Mouse (Mus musculus): ENCODE results near the gene Klk14. TPM values are rescaled to one million over a fixed set of nuclear protein-coding genes. Genes with fewer than 3 reads are reported as not detected.
"Not testable (repeated sequence)": the region's sequence is repeated elsewhere in the genome, so short reads cannot be mapped to it uniquely, and the experiment has no call there.

Gene Klk14
- not detected in 2 replicates for polyA plus RNA-seq (2012; rRNA removed)

- H3K4me3 ChIP-seq (ENCODE audit: insufficient read depth, low read length) = no peak within 1 kb of the TSS
- no peaks in the 10 kb centered on the region for H3K4me1 ChIP-seq (ENCODE audit: control insufficient read depth, insufficient read depth, low read length)
- no peak within 1 kb of the TSS for H3K27ac ChIP-seq (ENCODE audit: insufficient read depth, low read length)
- TF ChIP-seq POLR2A (IDR thresholded peaks at IDR 0.05; ENCODE audit: extremely low read depth, insufficient read depth, low read length) = no peak
- TF ChIP-seq CTCF (IDR thresholded peaks at IDR 0.05; ENCODE audit: extremely low read depth, insufficient read depth, low read length) = no peak
These were observed at the start of gene Klk14 for GRCm38 (mm10) chr7:43690118-43690517. Gene Klk14, plus strand, starts transcription at chr7:43690418.

- H3K27ac ChIP-seq (ENCODE audit: insufficient read depth, low read length) = no peak overlapping the region
- no peak overlapping the region for H3K4me3 ChIP-seq (ENCODE audit: insufficient read depth, low read length)
- TF ChIP-seq POLR2A (IDR thresholded peaks at IDR 0.05; ENCODE audit: extremely low read depth, insufficient read depth, low read length) (no peak), CTCF (IDR thresholded peaks at IDR 0.05; ENCODE audit: extremely low read depth, insufficient read depth, low read length) (no peak)
- H3K4me1 ChIP-seq (ENCODE audit: control insufficient read depth, insufficient read depth, low read length) = no peaks in the 10 kb centered on the region
These were observed 47.6 kb upstream of the Klk14 start for GRCm38 (mm10) chr7:43642587-43642986.

DNA sequence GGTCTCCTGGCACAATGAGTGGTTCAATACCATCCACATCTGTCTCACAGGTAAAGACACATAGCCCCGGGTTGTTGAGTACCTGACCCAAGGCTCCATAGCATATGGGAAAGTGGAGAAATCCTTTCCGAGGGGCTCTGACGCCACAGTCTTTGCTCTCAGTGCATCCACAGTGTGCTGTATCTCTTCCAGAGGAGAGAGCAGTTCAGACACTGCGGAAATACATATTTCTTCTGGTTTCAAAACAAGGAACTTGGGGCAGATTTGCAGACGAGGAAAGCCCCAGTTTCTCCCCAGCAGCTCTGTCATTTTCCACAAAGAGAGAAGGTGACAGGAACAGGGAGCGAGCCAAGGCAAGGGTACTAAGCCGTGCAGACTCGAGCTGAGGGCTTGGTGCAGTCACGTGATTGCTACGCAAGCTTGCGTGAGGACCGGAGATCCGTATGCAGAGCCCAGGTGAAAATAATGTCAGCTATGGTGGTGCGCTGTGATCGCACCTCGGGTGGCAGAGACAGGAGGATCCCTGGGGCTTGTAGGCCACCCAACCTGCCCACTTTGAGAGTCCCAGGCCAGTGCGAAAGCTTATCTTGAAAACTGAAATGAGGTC is 47.1 kb upstream of the Klk14 start:
- TF ChIP-seq POLR2A (IDR thresholded peaks at IDR 0.05; ENCODE audit: extremely low read depth, insufficient read depth, low read length) (no peak), CTCF (IDR thresholded peaks at IDR 0.05; ENCODE audit: extremely low read depth, insufficient read depth, low read length) (no peak)
- H3K4me3 ChIP-seq (ENCODE audit: insufficient read depth, low read length) = no peak overlapping the region
- H3K27ac ChIP-seq (ENCODE audit: insufficient read depth, low read length) = no peak overlapping the region
- H3K4me1 ChIP-seq (ENCODE audit: control insufficient read depth, insufficient read depth, low read length) = no peaks in the 10 kb centered on the region

GRCm38 (mm10) chr7:43652683-43653082 is 37.5 kb upstream of the Klk14 start:
- Histone ChIP-seq H3K27ac (ENCODE audit: insufficient read depth, low read length) (no peak overlapping the region), H3K4me3 (ENCODE audit: insufficient read depth, low read length) (no peak overlapping the region), H3K4me1 (ENCODE audit: control insufficient read depth, insufficient read depth, low read length) (no peaks in the 10 kb centered on the region)
- TF ChIP-seq CTCF (IDR thresholded peaks at IDR 0.05; ENCODE audit: extremely low read depth, insufficient read depth, low read length) (no peak), POLR2A (IDR thresholded peaks at IDR 0.05; ENCODE audit: extremely low read depth, insufficient read depth, low read length) (no peak)

GRCm38 (mm10) chr7:43654519-43654918 is 35.7 kb upstream of the Klk14 start:
- Histone ChIP-seq H3K27ac (ENCODE audit: insufficient read depth, low read length) (no peak overlapping the region), H3K4me1 (ENCODE audit: control insufficient read depth, insufficient read depth, low read length) (no peaks in the 10 kb centered on the region), H3K4me3 (ENCODE audit: insufficient read depth, low read length) (no peak overlapping the region)
- TF ChIP-seq CTCF (IDR thresholded peaks at IDR 0.05; ENCODE audit: extremely low read depth, insufficient read depth, low read length) (no peak), POLR2A (IDR thresholded peaks at IDR 0.05; ENCODE audit: extremely low read depth, insufficient read depth, low read length) (no peak)

- no peak overlapping the region for H3K4me3 ChIP-seq (ENCODE audit: insufficient read depth, low read length)
- no peak for TF ChIP-seq POLR2A (IDR thresholded peaks at IDR 0.05; ENCODE audit: extremely low read depth, insufficient read depth, low read length)
- TF ChIP-seq CTCF (IDR thresholded peaks at IDR 0.05; ENCODE audit: extremely low read depth, insufficient read depth, low read length) = no peak
- no peak overlapping the region for H3K27ac ChIP-seq (ENCODE audit: insufficient read depth, low read length)
- no peaks in the 10 kb centered on the region for H3K4me1 ChIP-seq (ENCODE audit: control insufficient read depth, insufficient read depth, low read length)
These were observed 34.0 kb upstream of the Klk14 start for GRCm38 (mm10) chr7:43656232-43656631.

DNA sequence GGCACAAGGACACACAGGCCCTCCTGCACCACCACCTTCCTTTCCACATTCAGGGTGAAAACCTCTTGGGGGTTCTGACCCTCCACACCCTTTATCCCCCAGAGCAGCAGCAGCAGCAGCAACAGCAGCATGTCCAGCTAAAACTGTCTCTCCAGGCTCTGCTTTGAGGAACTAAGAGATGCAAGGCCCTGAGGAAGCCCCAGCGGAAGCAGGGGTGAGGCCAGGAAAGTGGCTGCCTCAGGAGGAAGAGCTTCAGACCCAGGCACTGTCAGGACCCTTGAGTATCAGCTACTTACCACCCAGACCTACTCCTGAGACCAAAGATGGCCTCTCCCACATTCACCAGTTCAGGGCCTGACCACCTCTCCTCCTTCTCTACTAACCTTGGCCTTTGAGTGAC is 30.2 kb upstream of the Klk14 start, which contains the start of gene Siglece:
Siglece (minus strand) TSS at position 160 of the 400 bp plus-strand sequence.
- Histone ChIP-seq H3K4me1 (ENCODE audit: control insufficient read depth, insufficient read depth, low read length) (no peaks in the 10 kb centered on the region), H3K4me3 (ENCODE audit: insufficient read depth, low read length) (no peak within 1 kb of the TSS), H3K27ac (ENCODE audit: insufficient read depth, low read length) (no peak within 1 kb of the TSS)
- no peak for TF ChIP-seq CTCF (IDR thresholded peaks at IDR 0.05; ENCODE audit: extremely low read depth, insufficient read depth, low read length)
- TF ChIP-seq POLR2A (IDR thresholded peaks at IDR 0.05; ENCODE audit: extremely low read depth, insufficient read depth, low read length) = no peak

- TF ChIP-seq CTCF (IDR thresholded peaks at IDR 0.05; ENCODE audit: extremely low read depth, insufficient read depth, low read length) = no peak
- no peak for TF ChIP-seq POLR2A (IDR thresholded peaks at IDR 0.05; ENCODE audit: extremely low read depth, insufficient read depth, low read length)
- Histone ChIP-seq H3K4me3 (ENCODE audit: insufficient read depth, low read length) (no peak overlapping the region), H3K27ac (ENCODE audit: insufficient read depth, low read length) (no peak overlapping the region), H3K4me1 (ENCODE audit: control insufficient read depth, insufficient read depth, low read length) (no peaks in the 10 kb centered on the region)
These were observed 27.4 kb upstream of the Klk14 start for GRCm38 (mm10) chr7:43662804-43663203.

DNA sequence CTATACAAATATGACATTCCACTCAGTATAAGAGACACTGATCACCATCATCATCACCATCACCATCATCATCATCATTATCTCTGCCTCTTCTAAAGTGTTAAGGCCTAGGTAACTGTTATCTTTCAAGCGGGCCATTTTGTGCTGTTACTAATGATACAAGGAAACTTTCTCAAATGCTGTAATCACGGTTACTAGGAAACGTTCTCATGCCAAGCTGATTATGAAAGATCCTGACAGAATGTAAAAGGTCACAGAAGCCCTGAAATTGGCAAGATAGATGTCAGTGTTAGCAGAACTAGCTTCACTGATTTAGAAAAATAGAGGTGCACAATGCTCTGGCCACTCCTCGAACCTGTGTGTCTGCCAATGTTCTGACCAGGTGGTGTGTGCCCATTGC is 23.0 kb upstream of the Klk14 start:
- not testable (repeated sequence) for H3K4me3 ChIP-seq (ENCODE audit: insufficient read depth, low read length); H3K27ac ChIP-seq (ENCODE audit: insufficient read depth, low read length); H3K4me1 ChIP-seq (ENCODE audit: control insufficient read depth, insufficient read depth, low read length)

DNA sequence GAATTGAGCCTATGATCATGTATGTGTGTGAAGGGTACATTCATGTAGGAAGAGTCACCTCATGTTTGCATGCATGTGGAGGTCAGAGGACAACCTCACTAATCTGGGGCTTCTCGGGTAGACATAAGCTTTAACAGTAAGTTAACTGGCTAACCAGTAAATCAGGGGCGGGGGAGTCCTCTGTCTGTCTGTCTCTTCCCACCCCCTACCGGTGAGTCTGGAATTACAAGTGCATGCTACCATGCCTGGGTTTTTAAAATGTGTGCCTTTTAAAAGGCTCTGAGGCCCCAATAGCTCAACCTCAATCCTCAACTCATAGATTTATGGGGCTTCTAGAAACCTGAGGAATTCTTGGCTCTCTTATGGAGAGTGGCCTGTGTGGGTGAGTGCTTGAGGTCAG is 21.6 kb upstream of the Klk14 start:
- H3K4me3 ChIP-seq (ENCODE audit: insufficient read depth, low read length) = no peak overlapping the region
- TF ChIP-seq POLR2A (IDR thresholded peaks at IDR 0.05; ENCODE audit: extremely low read depth, insufficient read depth, low read length) (no peak), CTCF (IDR thresholded peaks at IDR 0.05; ENCODE audit: extremely low read depth, insufficient read depth, low read length) (no peak)
- 0 out of 2 replicates have a peak, but pooled peaks cover 2% of the 10 kb centered on the region for H3K4me1 ChIP-seq (ENCODE audit: control insufficient read depth, insufficient read depth, low read length)
- no peak overlapping the region for H3K27ac ChIP-seq (ENCODE audit: insufficient read depth, low read length)
